Mouse (Mus musculus) retina, postnatal 7 days (tissue): ENCODE data around the gene Fam155a.
"Not testable (repeated sequence)": the region's sequence is repeated elsewhere in the genome, so short reads cannot be mapped to it uniquely, and the experiment has no call there.

Source experiments
- DNase-seq: peaks from one replicate; pipeline ENCODE4 v3.0.0-alpha.2; 2012; ENCODE audit warnings: low read depth, low spot score

Gene Fam155a

DNA sequence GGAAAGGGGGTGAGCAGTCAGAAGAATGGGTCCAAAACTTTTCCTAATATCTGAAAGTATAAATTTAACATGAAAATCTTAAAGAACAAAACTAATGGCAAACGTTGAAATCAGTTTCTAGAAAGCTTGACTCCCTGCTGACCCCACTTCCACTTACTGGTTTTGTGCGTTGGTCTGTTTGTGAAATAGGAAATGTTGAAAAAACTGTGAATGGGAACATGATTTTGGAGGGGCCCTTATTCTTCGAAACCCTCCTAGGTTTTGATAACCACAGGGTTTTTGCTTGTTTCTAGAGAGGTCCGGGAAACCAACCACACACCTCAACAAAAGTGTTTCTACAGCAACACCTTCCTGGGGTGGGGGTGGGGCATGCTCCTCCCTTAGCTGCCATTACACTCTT, 368.6 kb downstream of the Fam155a start:
- DNase-seq: no peak

DNA sequence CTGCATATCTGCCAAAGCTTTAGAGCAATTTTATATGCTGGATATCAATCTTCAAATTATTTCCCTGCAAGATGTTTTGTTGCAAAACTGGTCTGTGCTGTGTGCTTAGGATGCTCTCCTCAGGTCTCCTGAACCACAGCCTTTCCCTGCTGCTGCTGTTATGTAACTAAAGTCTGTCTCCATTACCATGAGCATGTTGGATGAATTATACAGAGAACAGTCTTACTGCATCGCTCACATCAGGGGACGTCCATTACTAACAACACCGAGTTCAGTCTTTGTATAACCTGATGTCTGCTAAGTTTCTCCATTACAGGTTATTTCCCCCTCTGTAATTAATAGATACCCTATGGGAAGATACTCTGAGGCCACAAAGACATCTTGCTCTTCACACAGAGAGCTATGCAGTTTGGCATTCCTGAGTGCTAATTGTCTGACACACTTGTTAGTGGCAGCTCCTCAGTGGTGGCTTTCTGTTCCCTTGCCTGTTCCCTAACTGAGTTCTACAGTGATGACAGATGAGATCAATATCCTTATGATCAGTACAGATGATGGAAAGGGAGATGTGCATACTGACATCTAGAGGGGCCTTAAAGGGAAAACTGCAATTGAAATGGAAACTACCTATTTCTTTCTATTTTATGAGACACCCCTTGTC, 372.2 kb downstream of the Fam155a start:
- DNase-seq: no peak

DNA sequence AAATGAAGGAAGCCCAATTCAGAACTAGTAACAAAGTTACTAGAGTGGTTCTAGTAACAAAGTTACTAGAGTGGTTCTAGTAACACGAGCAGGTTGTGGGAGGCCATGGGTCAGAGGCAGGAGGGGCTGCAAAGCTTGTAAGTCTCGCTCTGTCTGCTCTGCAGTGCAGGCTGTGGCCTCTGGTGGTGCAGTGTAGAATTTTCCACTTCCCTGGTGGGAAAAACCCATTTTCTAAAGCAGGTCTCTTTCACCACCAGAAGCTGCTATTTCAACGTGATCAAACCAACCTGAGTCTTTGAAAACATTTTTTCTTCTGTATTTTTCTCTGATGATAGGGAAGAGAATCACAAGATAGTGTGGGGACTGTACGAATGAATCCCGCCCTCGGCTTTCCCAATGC, 372.9 kb downstream of the Fam155a start:
- DNase-seq: no peak

DNA sequence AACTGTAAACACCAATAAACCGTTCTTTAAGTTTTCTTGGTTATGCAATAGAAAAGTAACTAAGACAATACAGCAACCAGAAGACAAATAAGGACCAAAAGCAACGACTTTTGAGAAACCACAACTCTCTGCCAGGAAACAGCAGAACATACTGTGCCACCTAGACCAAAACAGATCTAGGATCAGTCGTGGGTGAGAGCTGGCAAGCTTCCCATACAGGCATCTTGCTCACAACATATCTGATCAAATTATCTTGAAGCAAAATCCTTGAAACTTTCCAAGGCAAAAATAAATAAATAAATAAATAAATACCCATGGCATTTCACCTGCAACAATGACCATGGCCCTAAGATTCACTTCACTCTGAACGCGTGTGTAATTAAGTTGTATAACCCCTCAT, 376.3 kb downstream of the Fam155a start:
- no peak for DNase-seq

DNA sequence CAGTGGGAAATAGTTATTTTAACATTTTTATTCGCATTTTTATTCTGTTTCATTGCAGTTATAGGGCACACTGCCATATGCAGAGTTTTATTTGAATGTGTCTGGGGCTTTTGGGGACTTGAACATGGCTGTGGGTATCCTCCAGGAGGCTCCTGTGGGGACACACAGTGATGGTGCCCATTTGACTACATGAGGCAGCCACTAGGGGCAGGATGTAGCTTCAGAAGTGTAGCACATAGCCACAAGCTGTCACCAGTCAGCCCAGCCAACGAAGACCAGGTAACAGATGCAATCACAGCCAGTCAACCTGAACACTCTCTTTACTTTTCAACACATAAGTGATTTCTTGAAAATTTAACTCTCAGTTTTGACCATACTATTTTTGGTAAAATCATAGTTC, 377.7 kb downstream of the Fam155a start:
- no peak for DNase-seq

DNA sequence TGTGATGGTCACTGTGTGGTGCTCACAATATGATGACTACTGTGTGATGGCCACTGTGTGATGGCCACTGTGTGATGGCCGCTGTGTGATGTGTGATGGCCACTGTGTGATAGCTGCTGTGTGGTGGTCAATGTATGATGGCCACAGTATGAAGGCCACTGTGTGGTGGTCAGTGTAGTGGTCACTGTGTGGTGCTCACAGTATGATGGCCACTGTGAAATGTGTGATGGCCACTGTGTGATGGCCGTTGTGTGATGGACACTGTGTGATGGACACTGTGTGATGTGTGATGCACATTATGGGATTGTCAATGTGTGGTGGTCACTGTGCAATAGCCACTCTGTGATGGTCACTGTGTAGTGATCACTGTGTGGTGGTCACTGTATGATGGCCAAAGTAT, 380.7 kb downstream of the Fam155a start:
- not testable (repeated sequence) for DNase-seq

DNA sequence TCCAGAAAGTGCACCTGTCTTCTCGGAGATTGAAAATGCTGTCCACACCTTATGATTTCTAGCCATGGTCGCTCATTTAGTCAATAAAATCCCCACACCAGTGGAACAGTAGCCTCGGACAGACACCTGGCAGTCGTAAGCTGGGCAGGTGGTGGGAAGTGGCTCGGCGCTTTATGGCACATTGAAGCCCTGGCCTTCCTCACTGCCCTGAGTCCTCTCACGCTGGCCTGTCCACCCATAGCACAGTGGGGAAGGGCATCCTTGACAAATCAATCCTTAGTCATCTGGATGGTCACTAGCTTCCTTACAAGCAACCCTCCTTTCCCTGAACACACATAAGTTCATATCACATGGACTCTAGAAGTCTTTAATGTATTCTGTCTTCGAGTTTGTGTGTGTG, 401.8 kb downstream of the Fam155a start:
- DNase-seq: no peak

DNA sequence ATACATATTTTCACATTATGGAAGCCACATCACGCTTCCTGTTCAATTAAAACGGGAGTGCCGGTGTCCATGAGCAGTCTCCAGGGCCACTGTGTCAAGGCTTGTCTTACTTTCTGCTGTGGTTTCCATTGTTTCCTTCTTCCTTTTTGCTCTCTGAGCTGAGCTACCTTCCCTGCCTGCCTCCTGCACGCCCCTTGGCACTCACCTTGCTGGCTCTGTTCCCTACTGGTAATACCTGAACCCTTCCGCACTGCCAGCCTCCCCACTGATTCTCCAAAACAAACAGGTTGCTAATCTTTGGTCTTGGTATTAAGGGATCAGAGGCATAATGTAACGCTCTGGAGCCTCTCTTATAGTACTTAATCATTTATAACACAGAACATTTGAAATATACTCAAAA, 403.2 kb downstream of the Fam155a start:
- DNase-seq: no peak

DNA sequence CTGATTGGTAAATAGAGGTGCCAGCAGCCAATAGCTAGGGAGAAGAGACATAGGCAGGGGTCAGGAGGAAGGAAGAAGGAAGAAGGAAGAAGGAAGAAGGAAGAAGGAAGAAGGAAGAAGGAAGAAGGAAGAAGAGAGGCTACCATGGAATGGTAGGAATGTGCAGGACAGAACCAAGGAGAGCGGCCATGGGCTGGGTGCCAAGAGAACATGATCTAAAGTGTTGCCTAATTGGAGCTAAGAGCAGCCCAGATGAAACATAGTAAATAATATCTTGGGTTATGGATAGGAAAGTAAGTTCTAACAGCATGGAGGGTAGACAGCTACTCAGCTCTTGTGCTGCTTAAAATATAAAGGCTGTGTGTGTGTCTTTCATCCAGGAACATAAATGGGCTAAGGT, 405.6 kb downstream of the Fam155a start:
- DNase-seq: no peak

DNA sequence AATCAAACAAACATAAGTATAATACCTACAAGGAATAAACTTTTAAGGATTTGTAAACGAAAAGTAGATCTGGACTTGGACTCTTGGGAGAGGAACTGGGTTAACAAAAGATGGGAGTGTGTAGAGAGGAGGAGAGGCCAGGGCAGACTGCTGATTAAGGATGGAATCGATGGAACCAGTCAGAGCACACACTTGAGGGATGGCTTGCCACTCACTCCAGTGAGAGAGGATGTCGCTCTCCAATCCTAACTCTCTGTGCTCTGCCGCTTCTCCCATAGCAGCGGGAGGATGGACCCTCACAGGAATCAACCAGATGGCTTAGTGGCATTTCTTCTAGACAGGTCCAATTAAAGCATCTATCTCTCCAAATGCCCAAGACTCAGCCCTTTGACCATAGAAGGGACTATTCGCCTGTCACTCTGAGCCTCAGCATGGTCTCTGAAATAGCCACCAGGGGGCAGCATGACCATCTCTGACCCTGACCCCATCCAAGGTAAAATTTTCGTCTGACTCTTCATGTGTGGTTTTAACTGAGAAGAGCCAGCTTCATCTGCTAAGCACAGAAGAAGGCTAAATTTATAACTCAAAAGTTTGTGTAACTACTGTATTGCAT, 422.3 kb downstream of the Fam155a start:
- DNase-seq: peak; percentile 28

DNA sequence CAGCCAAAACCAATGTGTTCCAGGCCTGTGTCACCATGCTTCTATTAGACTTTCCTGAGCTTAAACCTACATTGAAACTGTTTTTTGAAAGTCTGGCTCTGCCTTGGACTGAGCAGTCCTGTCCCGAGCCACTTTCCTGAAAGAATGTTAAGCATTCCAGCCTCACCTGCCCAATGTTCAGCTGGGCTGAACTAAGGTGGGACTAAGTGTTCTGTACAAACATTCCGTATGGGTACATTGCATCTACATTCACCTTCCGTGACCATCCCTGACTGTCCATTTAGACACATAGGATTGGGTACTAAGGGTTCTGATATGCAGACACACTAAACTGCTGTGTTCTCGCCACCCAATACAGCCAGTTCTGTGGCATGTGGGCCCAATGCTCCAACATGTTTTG, 423.8 kb downstream of the Fam155a start:
- no peak for DNase-seq

DNA sequence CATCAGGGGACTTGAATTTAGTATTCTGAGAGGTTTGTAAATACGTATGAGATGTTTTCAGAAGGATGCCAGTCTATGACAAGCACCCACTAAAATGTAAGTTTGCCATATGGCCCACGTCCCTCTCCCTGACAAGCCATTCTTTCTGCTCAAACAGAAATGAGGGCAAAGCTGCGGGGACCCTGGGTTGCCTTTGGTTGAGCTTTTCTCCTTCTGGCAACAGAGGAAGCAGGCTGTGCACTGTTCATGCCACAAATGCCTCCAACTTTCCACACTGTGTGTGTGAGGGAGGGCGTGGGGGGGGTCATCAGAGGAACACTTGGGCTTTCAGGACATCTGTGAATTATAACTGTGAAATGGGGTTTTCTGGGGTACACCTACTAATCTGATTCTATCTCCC, 426.8 kb downstream of the Fam155a start:
- no peak for DNase-seq

DNA sequence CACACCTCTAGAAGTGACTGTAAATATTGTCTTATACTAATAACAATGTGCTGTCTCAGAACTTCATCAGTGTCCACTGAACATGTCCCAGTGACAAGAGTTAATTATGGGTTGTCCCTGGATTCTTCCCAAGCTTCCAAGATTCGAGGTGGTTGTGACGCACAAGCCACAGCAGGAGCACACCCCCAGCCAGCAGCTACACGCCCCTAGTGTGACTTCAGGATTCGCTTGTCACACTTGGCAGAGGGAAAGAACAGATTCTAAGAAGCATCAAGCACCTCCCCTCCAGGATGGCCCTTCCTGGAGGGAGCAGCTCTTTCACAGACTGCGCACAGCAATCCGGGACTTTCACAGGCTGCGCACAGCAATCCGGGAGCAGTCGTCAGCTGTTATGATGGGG, 428.0 kb downstream of the Fam155a start:
- DNase-seq: no peak

DNA sequence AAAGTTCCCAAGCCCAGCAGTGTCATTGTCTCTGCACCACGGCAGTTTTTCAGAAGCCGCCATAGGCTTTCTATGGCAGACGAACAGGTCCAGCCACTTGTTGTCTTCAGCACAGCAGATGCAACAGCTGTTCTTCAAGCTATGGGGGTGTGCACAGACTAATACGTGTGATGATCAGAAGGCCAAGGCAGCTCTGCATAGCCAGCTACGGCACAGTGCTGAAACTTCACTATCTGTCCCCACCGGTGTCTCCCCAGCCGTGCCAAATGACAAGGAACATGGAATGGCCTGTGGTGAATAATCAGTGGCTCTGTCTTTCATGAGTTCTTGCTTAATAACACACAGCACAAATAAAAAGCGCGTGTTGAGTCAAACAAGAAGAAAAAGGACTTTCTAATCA, 428.4 kb downstream of the Fam155a start:
- no peak for DNase-seq

DNA sequence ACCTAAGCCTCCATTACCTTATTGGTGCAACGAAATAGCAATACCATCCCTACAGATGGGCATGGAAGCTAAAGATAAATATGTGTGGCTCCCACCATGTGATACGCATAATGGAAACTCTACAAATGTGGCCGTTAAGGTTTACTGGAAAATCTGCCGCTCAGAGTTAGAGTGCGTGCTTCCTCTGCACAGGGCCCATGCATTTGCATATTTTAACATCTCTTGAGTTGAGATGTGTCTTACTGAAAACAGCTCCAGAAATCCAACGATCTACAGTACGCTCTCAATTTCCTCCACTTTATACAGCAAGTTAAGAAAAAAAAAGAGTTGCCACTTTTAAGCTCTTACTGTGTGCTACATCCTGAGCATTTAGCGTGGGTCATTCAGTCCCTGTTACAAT, 433.1 kb downstream of the Fam155a start:
- DNase-seq: no peak

DNA sequence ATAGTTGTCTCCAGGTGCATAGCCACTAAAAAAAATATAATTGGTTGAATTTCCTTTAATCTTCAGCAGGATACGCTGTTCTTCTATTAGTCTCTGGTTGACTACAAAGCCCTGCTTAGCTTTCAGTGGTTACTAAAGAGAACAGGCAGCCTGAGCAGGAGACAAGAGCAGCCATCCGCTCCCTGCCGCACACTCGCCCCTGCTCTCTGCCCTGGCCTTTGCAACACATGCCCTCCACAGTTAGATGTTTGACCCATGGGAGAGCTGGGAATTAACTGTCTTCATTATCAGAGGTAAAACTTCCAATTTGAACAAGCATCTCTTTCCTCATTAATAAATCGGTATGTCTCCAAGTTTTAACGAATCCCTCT, 435.0 kb downstream of the Fam155a start:
- no peak for DNase-seq

DNA sequence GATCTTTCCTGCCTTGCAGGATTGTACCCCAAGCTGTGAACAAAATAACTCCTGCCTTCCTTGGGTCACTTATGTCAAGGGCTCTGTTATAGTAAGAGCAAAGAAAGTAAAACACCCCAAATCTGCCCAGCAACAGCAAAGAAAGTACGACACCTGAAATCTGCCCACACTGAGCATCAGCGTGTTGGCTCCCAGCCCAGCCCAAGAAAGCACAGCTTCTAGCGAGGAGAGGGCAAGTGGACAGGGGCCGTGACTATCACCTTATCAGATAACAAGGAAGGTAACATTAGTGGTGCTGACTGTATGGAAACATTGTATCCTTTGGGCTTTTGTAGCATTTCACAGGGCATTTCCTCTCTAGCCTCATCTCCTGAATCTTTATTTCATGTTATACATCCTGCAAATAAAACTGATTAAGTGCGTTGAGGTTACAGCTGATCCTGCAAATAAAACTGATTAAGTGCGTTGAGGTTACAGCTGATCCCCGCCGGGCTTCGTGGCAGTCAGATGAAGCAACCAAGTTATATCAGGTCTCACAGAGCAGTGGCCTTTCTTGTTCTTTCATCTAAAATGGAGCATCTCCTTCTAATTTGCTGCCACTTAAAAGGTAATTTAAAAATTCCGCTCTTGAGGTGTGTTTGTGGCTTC, 435.6 kb downstream of the Fam155a start:
- DNase-seq: no peak

DNA sequence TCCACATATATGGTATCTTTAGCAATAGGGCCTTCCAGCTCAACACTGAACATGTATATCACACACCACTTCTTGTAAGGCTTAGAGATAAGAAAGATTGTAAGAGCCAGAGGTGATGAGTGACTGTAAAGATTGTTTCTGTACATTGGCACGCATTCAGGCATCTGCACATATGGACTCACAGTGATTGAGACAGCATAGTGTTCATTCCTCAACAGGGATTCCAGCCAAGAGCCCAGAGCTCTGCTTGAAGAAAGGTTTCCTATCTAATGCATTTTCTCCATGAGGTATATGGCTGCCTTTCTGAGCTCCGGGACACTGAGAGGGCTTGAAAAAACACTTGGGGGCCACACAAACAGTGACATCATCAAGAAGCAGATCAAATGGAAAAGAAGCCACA, 438.2 kb downstream of the Fam155a start:
- DNase-seq: no peak

DNA sequence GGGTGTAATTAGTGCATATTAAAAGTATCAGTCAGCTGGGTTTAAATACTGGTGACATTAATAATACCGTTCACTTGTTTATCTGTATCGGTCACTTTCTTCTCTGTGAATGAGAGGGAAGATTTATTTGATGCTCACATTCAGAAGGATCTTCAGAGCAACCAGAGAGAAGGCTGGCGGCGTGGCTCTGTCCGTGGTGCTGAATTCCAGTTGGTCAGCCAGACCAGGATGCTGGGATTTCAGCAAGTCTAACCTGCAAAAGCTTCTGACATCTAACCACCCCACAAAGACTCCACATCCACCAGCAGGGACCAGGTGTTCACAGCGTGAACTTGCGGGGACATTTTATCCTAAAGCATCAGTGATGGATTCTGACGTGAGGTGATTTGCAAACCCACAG, 461.5 kb downstream of the Fam155a start:
- no peak for DNase-seq

DNA sequence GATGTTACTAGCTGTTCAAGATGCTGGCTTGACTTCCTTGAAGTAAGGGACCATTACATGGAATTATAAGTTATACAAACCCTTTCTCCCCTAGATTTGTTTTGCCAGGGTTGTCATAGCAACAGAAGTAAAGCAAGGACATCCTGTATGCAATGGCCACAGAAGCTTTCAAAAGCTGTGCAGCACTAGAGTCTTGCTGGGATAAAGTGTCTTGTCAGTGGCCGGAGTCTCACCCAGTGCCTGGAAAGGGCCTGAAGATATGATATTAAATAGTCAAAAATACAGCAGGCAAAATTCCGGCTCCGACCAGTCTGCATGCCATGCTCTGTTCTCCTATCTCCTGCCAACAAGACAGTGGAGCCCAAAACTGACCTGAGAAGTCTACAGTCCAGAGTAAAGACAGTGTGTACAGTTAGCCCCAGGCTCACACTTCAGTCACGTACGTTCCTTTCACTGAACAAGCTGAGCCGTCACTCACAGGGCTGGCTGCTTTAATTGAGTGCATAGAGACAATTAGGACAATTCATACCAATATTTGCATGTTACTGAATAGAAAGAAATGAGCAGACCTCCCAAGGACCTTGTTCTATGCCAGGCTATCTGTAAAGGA, 467.3 kb downstream of the Fam155a start:
- DNase-seq: no peak

DNA sequence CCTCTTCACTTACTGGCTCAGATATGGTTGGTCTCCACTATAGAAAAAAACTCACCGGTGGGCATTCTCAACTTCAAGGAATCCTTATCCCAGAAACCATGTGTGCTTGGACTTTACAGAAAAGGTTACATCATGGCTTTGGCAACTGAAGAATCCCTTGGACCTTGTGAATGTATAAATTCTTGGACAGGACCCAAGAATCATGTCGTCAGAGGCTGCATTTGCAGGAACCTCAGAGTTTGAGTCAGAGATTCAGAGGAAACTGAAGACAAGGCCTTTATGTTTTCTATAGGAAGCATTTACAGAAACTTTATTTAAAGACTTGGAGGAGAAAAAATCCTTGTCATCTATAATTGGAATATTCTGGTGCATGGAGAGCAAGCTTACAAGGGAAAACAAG, 475.9 kb downstream of the Fam155a start:
- DNase-seq: no peak

DNA sequence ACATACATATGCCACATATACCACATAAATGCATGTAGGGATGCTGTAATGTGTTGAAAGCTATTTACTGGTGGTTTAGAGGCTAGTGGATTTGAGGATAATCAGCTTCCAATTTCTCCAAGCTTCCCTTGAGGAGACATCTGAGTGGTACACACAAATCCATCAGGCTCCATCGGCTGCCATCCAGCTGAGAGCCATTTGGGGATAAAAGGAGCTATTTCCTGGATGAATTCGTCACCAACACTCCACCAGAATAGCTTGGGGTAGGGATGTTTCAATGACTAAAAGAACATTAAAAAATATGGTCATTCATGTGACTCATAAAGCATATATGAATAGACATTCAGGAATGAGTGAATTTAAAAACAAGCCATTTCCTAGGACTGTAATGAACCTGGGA, 478.4 kb downstream of the Fam155a start:
- DNase-seq: no peak
